Mouse (Mus musculus) forebrain, embryonic 10.5 days (tissue): ENCODE results near the gene Unc119b. TPM values are rescaled to one million over a fixed set of nuclear protein-coding genes. Genes with fewer than 3 reads are reported as not detected.
A peak's percentile ranks its signal among the peaks of the same experiment; 100 is the strongest.
"Not testable (repeated sequence)": the region's sequence is repeated elsewhere in the genome, so short reads cannot be mapped to it uniquely, and the experiment has no call there.

Source experiments
- DNase-seq: peaks from one replicate; pipeline ENCODE4 v3.0.0-alpha.2; 2017; ENCODE audit warnings: low spot score; ENCODE audit errors: extremely low spot score
- H3K27ac ChIP-seq: fragments of 300-500 bp; sonication (generic); 2 replicates; pipeline ENCODE4 v1.5.1; 2016; ENCODE audit warnings: mild to moderate bottlenecking
- H3K27me3 ChIP-seq: fragments of 300-500 bp; sonication (generic); 2 replicates; pipeline ENCODE4 v1.6.1; 2016; ENCODE audit warnings: mild to moderate bottlenecking; ENCODE audit not compliant: poor library complexity, severe bottlenecking
- H3K36me3 ChIP-seq: fragments of 300-500 bp; sonication (generic); replicated peaks from 2 replicates; pipeline ENCODE4 v1.6.1; 2016; ENCODE audit warnings: mild to moderate bottlenecking, moderate library complexity
- H3K4me1 ChIP-seq: fragments of 300-500 bp; sonication (generic); 2 replicates; pipeline ENCODE4 v1.6.1; 2016
- H3K4me3 ChIP-seq: fragments of 300-500 bp; sonication (generic); 2 replicates; pipeline ENCODE4 v1.5.1; 2016; ENCODE audit warnings: mild to moderate bottlenecking, moderate library complexity
- H3K9me3 ChIP-seq: fragments of 300-500 bp; sonication (generic); 2 replicates; pipeline ENCODE4 v1.6.1; 2016; ENCODE audit warnings: mild to moderate bottlenecking, moderate library complexity
- WGBS: fragments of 180-500 bp; shearing (Covaris S2); methylation state at CpG from one replicate; pipeline ENCODE4 v1.1.7; 2016; 5-methylcytosine and 5-hydroxymethylcytosine counted together
- polyA plus RNA-seq: library from polyadenylated mRNA; unstranded; fragments of >200 nt; fragmentation: Nextera tagmentation; extraction: Ambion mirVana; gene quantifications from 2 replicates; pipeline ENCODE4 v1.2.1, GENCODE M21; 2016

Gene Unc119b
- polyA plus RNA-seq, 1 experiment from 2014 or later = 75.4 TPM

GRCm38 (mm10) chr5:115091776-115092175 is 43.0 kb downstream of the Unc119b start:
- no peaks in the 10 kb centered on the region for H3K27me3 ChIP-seq
- H3K4me1 ChIP-seq = no peaks in the 10 kb centered on the region
- no peaks in the 10 kb centered on the region for H3K9me3 ChIP-seq
- H3K27ac ChIP-seq = no peak overlapping the region
- no peak for DNase-seq
- 92% methylated on average over 6 of the region's 6 CpGs for WGBS
- H3K36me3 ChIP-seq = peaks cover 99% of the 10 kb centered on the region
- no peak overlapping the region for H3K4me3 ChIP-seq

DNA sequence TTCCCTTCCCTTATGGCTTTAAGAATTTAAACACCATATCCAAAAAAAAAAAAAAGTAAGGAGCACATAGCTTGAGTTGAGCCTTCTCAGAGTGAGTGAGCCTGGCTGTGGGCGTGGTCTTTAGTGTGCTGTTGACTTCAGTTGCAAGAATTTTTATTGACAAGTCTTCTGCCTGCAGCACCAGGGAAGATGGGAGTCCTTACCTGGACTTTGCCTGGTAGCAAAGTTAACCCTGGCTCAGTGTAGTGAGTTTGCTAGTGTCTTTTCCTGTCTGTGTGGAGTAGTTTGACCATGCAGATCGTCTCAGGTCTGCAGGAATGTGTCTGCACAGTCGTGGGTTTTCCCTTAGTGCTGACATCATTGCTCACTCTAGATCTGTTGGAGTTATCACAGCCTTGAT is 43.8 kb downstream of the Unc119b start:
- no peaks in the 10 kb centered on the region for H3K27me3 ChIP-seq
- DNase-seq = no peak
- H3K27ac ChIP-seq = no peak overlapping the region
- H3K36me3 ChIP-seq = peaks cover 99% of the 10 kb centered on the region
- H3K4me3 ChIP-seq = no peak overlapping the region
- no peaks in the 10 kb centered on the region for H3K4me1 ChIP-seq
- 85% methylated on average over 3 of the region's 3 CpGs for WGBS
- no peaks in the 10 kb centered on the region for H3K9me3 ChIP-seq

- no peaks in the 10 kb centered on the region for H3K27me3 ChIP-seq
- no peak overlapping the region for H3K27ac ChIP-seq
- no peaks in the 10 kb centered on the region for H3K9me3 ChIP-seq
- DNase-seq = no peak
- 96% methylated on average over 5 of the region's 5 CpGs for WGBS
- peaks cover 99% of the 10 kb centered on the region for H3K36me3 ChIP-seq
- no peaks in the 10 kb centered on the region for H3K4me1 ChIP-seq
- H3K4me3 ChIP-seq = no peak overlapping the region
Observed at GRCm38 (mm10) chr5:115089592-115090268, 45.0 kb downstream of the Unc119b start.

DNA sequence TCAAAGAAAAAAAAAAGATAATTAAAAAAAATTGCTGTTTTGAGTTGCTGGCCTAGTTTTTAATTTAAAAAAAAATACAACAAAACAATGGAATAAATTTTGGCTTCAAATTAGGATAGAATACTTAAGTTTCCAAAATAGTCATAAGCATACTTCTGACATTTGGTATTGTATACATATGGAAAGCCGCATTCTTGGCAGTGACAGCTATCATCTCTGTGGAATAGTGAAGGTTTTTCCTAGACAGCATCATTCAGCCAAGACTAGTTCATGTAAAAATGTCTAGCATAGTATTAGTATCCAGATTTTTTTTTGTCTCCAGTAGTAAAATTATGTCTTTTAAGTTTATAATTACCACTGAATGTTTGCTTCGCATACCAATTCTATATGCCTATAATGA is 49.1 kb downstream of the Unc119b start:
- H3K27ac ChIP-seq = no peak overlapping the region
- 98% methylated on average over 2 of the region's 2 CpGs for WGBS
- peaks cover 95% of the 10 kb centered on the region for H3K36me3 ChIP-seq
- no peaks in the 10 kb centered on the region for H3K4me1 ChIP-seq
- H3K4me3 ChIP-seq = no peak overlapping the region
- no peaks in the 10 kb centered on the region for H3K27me3 ChIP-seq
- H3K9me3 ChIP-seq = no peaks in the 10 kb centered on the region
- no peak for DNase-seq

- peaks cover 77% of the 10 kb centered on the region for H3K36me3 ChIP-seq
- H3K9me3 ChIP-seq = no peaks in the 10 kb centered on the region
- no peaks in the 10 kb centered on the region for H3K27me3 ChIP-seq
- H3K27ac ChIP-seq = no peak overlapping the region
- no peak overlapping the region for H3K4me3 ChIP-seq
- H3K4me1 ChIP-seq = no peaks in the 10 kb centered on the region
- no peak for DNase-seq
- WGBS = 90% methylated on average over 6 of the region's 6 CpGs
Observed at GRCm38 (mm10) chr5:115083492-115083891, 51.3 kb downstream of the Unc119b start.

GRCm38 (mm10) chr5:115081636-115082035 is 53.1 kb downstream of the Unc119b start:
- Histone ChIP-seq H3K36me3 (peaks cover 72% of the 10 kb centered on the region), H3K4me3 (no peak overlapping the region), H3K27ac (no peak overlapping the region), H3K4me1 (no peaks in the 10 kb centered on the region), H3K27me3 (no peaks in the 10 kb centered on the region), H3K9me3 (no peaks in the 10 kb centered on the region)
- WGBS = 89% methylated on average over 5 of the region's 5 CpGs
- no peak for DNase-seq

GRCm38 (mm10) chr5:115076144-115076901 is 58.5 kb downstream of the Unc119b start:
- Histone ChIP-seq H3K9me3 (no peaks in the 10 kb centered on the region), H3K27me3 (no peaks in the 10 kb centered on the region), H3K36me3 (peaks cover 41% of the 10 kb centered on the region), H3K4me3 (no peak overlapping the region), H3K27ac (no peak overlapping the region), H3K4me1 (no peaks in the 10 kb centered on the region)
- 61% methylated on average over 5 of the region's 5 CpGs for WGBS
- DNase-seq = peak; percentile 48

- no peak for DNase-seq
- Histone ChIP-seq H3K4me3 (no peak overlapping the region), H3K27ac (no peak overlapping the region), H3K27me3 (no peaks in the 10 kb centered on the region), H3K4me1 (no peaks in the 10 kb centered on the region), H3K9me3 (no peaks in the 10 kb centered on the region), H3K36me3 (peaks cover 34% of the 10 kb centered on the region)
- WGBS = 87% methylated on average over 4 of the region's 4 CpGs
Observed at GRCm38 (mm10) chr5:115074749-115075148, 60.0 kb downstream of the Unc119b start.

DNA sequence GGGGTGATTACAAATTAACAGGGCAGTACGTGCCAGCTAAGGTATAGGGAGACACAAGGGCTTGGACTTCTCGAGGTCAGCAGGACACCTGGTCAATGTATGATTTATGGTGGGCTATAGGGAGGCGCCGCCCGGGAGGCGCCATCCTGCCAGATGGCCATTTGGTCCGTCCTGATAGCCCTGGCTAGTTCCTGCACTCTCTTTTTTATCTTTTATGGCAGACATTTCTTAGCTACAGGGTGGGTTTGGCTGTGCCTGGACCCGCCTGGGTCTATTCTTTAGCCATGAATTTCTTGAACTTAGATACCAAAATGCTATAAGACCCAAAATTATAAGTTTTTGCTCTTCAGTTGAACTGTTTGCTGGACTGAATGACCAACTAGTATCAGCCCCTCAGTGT is 61.5 kb downstream of the Unc119b start:
- not testable (repeated sequence) for H3K27ac ChIP-seq, DNase-seq, H3K27me3 ChIP-seq, H3K9me3 ChIP-seq, H3K4me3 ChIP-seq, H3K4me1 ChIP-seq
- H3K36me3 ChIP-seq = peaks cover 34% of the 10 kb centered on the region
- 90% methylated on average over 8 of the region's 8 CpGs for WGBS

Other genes with a start within 250 kb of the Unc119b start
- 0.34 and 0.45 TPM in 2 replicates for gene Oasl2, start 238.0 kb downstream of the Unc119b start, polyA plus RNA-seq
- not detected in 2 replicates for gene Oasl1, start 211.7 kb downstream of the Unc119b start, polyA plus RNA-seq
- gene 2210016L21Rik, start 192.8 kb downstream of the Unc119b start, polyA plus RNA-seq = 41.5 and 43.3 TPM in 2 replicates
- gene Hnf1a, start 163.9 kb downstream of the Unc119b start, polyA plus RNA-seq = not detected in 2 replicates
- 11.8 and 13.3 TPM in 2 replicates for gene Sppl3, start 123.8 kb downstream of the Unc119b start, polyA plus RNA-seq
- 18.3 and 22.9 TPM in 2 replicates for gene Gm10401, start 36.7 kb downstream of the Unc119b start, polyA plus RNA-seq
- gene Acads, start 15.6 kb downstream of the Unc119b start, polyA plus RNA-seq = 59.9 and 66.9 TPM in 2 replicates
- gene Mlec, start 23.2 kb upstream of the Unc119b start, polyA plus RNA-seq = 64.2 and 67.3 TPM in 2 replicates
- 0.31 and 0.43 TPM in 2 replicates for gene Cabp1, start 59.4 kb upstream of the Unc119b start, polyA plus RNA-seq
- gene Pop5, start 100.9 kb upstream of the Unc119b start, polyA plus RNA-seq = 116 and 119 TPM in 2 replicates
- gene Rnf10, start 137.9 kb upstream of the Unc119b start, polyA plus RNA-seq = 119 and 132 TPM in 2 replicates
- gene Coq5, start 144.7 kb upstream of the Unc119b start, polyA plus RNA-seq = 58.7 and 58.8 TPM in 2 replicates
- gene Dynll1, start 166.0 kb upstream of the Unc119b start, polyA plus RNA-seq = 1,650 and 1,695 TPM in 2 replicates
- 399 and 417 TPM in 2 replicates for gene Srsf9, start 192.2 kb upstream of the Unc119b start, polyA plus RNA-seq
- gene Gatc, start 206.2 kb upstream of the Unc119b start, polyA plus RNA-seq = 37.6 and 40.2 TPM in 2 replicates
- 56.6 and 57.7 TPM in 2 replicates for gene Triap1, start 206.2 kb upstream of the Unc119b start, polyA plus RNA-seq
- 754 and 787 TPM in 2 replicates for gene Cox6a1, start 214.0 kb upstream of the Unc119b start, polyA plus RNA-seq